Mouse (Mus musculus): ENCODE measurements around the gene Spata1.

DNA sequence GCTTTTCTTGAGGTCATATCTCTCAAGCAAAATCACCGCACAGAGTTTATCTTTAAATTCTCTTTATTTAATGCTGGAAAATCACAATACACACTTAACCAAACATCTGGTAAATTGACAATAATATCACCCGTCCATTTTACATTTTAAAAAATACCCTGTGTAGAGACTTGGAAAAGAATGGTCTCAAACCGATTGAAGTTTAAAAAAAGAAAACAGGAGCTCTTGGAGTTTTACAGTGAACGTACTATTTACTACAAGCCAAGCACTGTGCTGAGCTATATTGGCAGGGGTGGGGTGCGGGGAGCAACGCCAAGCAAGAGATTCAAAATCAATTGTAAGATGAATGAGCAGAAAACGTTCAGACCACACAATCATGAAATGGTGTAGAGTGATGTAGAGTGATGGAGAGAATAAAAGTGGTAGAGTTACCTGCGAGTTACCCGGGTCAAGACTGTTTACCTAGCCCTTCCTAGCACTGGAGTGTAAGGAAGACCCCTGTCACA is 49.8 kb downstream of the Spata1 start, which contains the start of gene Ctbs:
- TF ChIP-seq POLR2A (IDR thresholded peaks at IDR 0.05; ENCODE audit: low read depth, low read length) (no peak), CTCF (conservative IDR thresholded peaks at IDR 0.05; ENCODE audit: insufficient read depth, insufficient read length, low read depth, low read length) (no peak)

Measured in kidney, adult 2 months (tissue).